ENCODE assay signal across 18 mouse cellular contexts in the genomic region with DNA sequence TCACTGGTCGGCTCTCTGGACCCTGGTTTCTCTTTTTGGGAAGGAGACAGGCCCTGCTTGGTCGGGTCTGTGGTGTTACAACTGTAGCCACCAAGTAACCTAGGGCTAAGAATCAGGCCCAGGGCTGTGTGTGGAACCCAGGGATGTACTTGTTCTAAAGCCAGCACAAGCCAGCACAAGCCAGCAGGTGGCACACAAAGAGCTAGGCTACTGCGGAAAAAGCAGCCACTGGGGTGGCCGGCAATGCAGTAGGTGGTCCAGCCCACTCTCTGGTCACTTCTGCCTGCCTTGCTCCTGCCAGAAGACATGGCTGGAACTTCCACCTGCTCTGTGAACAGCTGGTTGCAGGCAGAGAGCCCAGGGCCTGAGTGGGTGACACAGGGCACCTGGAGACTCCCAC. TPM values are rescaled to one million over a fixed set of nuclear protein-coding genes. Genes with fewer than 3 reads are reported as not detected.
DNase-seq lines count a peak whose midpoint lies in the region; ATAC-seq and TF ChIP-seq lines count a peak whose summit lies in the region.
"Had no signal": no experiment of that assay in that cellular context is flagged by ENCODE, and none has a peak within 500 bp of the region (broad histone marks: within the 10 kb centered on the region; RNA-seq: fewer than 3 reads in every experiment).

No protein-coding gene starts in this region.

- ATAC-seq in hindbrain, embryonic 15.5 days (ENCODE audit: low FRiP score, low read depth): no peak
- ATAC-seq in hindbrain, embryonic 13.5 days (ENCODE audit: low FRiP score): no peak
- ATAC-seq in midbrain, embryonic 14.5 days (ENCODE audit: low FRiP score, low TSS enrichment): no peak
- ATAC-seq in midbrain, embryonic 11.5 days (ENCODE audit: low FRiP score): no peak
- no peak for ATAC-seq in midbrain, postnatal 0 days (ENCODE audit: low FRiP score)
- ATAC-seq: lung, postnatal 0 days had no signal

- H3K36me3 ChIP-seq in hindbrain, embryonic 15.5 days: no peaks in the 10 kb centered on the region
- H3K36me3 ChIP-seq in hindbrain, embryonic 13.5 days: no peaks in the 10 kb centered on the region
- H3K36me3 ChIP-seq in midbrain, embryonic 14.5 days (ENCODE audit: control insufficient read depth, insufficient read depth, low read length): no peaks in the 10 kb centered on the region
- no peaks in the 10 kb centered on the region for H3K36me3 ChIP-seq in midbrain, embryonic 11.5 days (ENCODE audit: control insufficient read depth, insufficient read depth, low read length)
- H3K36me3 ChIP-seq in midbrain, postnatal 0 days (ENCODE audit: insufficient read depth, low read length): no peaks in the 10 kb centered on the region
- H3K36me3 ChIP-seq: midbrain, embryonic 12.5 days had no signal

- H3K4me1 ChIP-seq in hindbrain, embryonic 15.5 days (replicated peaks): peaks cover 27% of the 10 kb centered on the region
- peaks cover 27% of the 10 kb centered on the region for H3K4me1 ChIP-seq in hindbrain, embryonic 13.5 days (replicated peaks)
- 0 out of 2 replicates have a peak, but pooled peaks cover 12% of the 10 kb centered on the region for H3K4me1 ChIP-seq in midbrain, embryonic 14.5 days (ENCODE audit: control insufficient read depth, insufficient read depth, low read length)
- no peaks in the 10 kb centered on the region for H3K4me1 ChIP-seq in midbrain, embryonic 11.5 days (ENCODE audit: control insufficient read depth, insufficient read depth, low read length)
- peaks cover 9% of the 10 kb centered on the region; the same call in 1 of the 2 replicates for H3K4me1 ChIP-seq in midbrain, postnatal 0 days (ENCODE audit: insufficient read depth, low read length)

- H3K27me3 ChIP-seq in hindbrain, embryonic 15.5 days: no peaks in the 10 kb centered on the region
- peaks cover 23% of the 10 kb centered on the region for H3K27me3 ChIP-seq in hindbrain, embryonic 13.5 days
- no peaks in the 10 kb centered on the region for H3K27me3 ChIP-seq in midbrain, embryonic 14.5 days (ENCODE audit: control insufficient read depth, insufficient read depth, low read length)
- H3K27me3 ChIP-seq in midbrain, embryonic 11.5 days (ENCODE audit: control insufficient read depth, insufficient read depth, low read length): no peaks in the 10 kb centered on the region
- 0 out of 2 replicates have a peak, but pooled peaks cover 5% of the 10 kb centered on the region for H3K27me3 ChIP-seq in midbrain, postnatal 0 days (ENCODE audit: insufficient read depth, low read length)

- no peak overlapping the region for H3K9ac ChIP-seq in hindbrain, embryonic 15.5 days
- no peak overlapping the region for H3K9ac ChIP-seq in hindbrain, embryonic 13.5 days
- H3K9ac ChIP-seq in midbrain, embryonic 14.5 days (replicated peaks; ENCODE audit: low read length): no peak overlapping the region
- H3K9ac ChIP-seq in midbrain, embryonic 11.5 days (ENCODE audit: low read length): no peak overlapping the region
- no peak overlapping the region for H3K9ac ChIP-seq in midbrain, postnatal 0 days (replicated peaks; ENCODE audit: low read length, poor library complexity, severe bottlenecking)
- H3K9ac ChIP-seq: midbrain, embryonic 12.5 days had no signal

- H3K9me3 ChIP-seq in hindbrain, embryonic 15.5 days: no peaks in the 10 kb centered on the region
- no peaks in the 10 kb centered on the region for H3K9me3 ChIP-seq in hindbrain, embryonic 13.5 days
- H3K9me3 ChIP-seq in midbrain, embryonic 14.5 days (ENCODE audit: control insufficient read depth, low read length): no peaks in the 10 kb centered on the region
- no peaks in the 10 kb centered on the region for H3K9me3 ChIP-seq in midbrain, embryonic 11.5 days (ENCODE audit: control insufficient read depth, low read length)
- H3K9me3 ChIP-seq in midbrain, postnatal 0 days (ENCODE audit: low read length): no peaks in the 10 kb centered on the region
- H3K9me3 ChIP-seq: midbrain, embryonic 12.5 days had no signal

- no peak overlapping the region for H3K4me3 ChIP-seq in hindbrain, embryonic 15.5 days
- H3K4me3 ChIP-seq in hindbrain, embryonic 13.5 days: no peak overlapping the region
- no peak overlapping the region for H3K4me3 ChIP-seq in midbrain, embryonic 14.5 days (replicated peaks; ENCODE audit: low read depth, low read length)
- H3K4me3 ChIP-seq in midbrain, embryonic 11.5 days (ENCODE audit: low read depth, low read length): no peak overlapping the region
- no peak overlapping the region for H3K4me3 ChIP-seq in midbrain, postnatal 0 days (ENCODE audit: low read depth, low read length)
- H3K4me3 ChIP-seq: midbrain, embryonic 12.5 days had no signal

- H3K27ac ChIP-seq in hindbrain, embryonic 15.5 days (replicated peaks): no peak overlapping the region
- no peak overlapping the region for H3K27ac ChIP-seq in hindbrain, embryonic 13.5 days
- no peak overlapping the region for H3K27ac ChIP-seq in midbrain, embryonic 14.5 days (replicated peaks; ENCODE audit: low read depth, low read length)
- no peak overlapping the region for H3K27ac ChIP-seq in midbrain, embryonic 11.5 days (ENCODE audit: low read depth, low read length)
- no peak overlapping the region for H3K27ac ChIP-seq in midbrain, postnatal 0 days (ENCODE audit: low read depth, low read length)
- H3K27ac ChIP-seq: midbrain, embryonic 12.5 days had no signal

- peak; percentile 56 for DNase-seq in midbrain, embryonic 14.5 days
- no peak for DNase-seq in midbrain, embryonic 11.5 days (ENCODE audit: low spot score, missing footprints)
- DNase-seq in embryo, embryonic 10 days (ENCODE audit: low spot score): peak; percentile 45
- peak; percentile 60 for DNase-seq in midbrain, postnatal 0 days (ENCODE audit: low spot score)
- DNase-seq in thymus, postnatal 0 days (ENCODE audit: low spot score): no peak
- DNase-seq in gastrocnemius, postnatal 4 days (ENCODE audit: low spot score in 2 of 2): no peak
- DNase-seq: cerebellum, adult 9-11 months; heart, postnatal 14 days; kidney, adult 8-10 months; liver; right cerebral cortex, postnatal 14 days; thymus, postnatal 36 days had no signal

- peak overlapping the region; percentile 18; the same call in 1 of the 2 replicates for H3K4me2 ChIP-seq in hindbrain, embryonic 15.5 days
- H3K4me2 ChIP-seq in hindbrain, embryonic 13.5 days: no peak overlapping the region
- H3K4me2 ChIP-seq in midbrain, embryonic 14.5 days (ENCODE audit: low read length): no peak overlapping the region
- no peak overlapping the region for H3K4me2 ChIP-seq in midbrain, embryonic 11.5 days
- H3K4me2 ChIP-seq in midbrain, postnatal 0 days (ENCODE audit: low read depth, low read length, poor library complexity, severe bottlenecking): no peak overlapping the region
- H3K4me2 ChIP-seq: midbrain, embryonic 12.5 days had no signal

- 45% methylated on average over 4 of the region's 4 CpGs for WGBS in hindbrain, embryonic 15.5 days
- 38% methylated on average over 4 of the region's 4 CpGs for WGBS in hindbrain, embryonic 13.5 days
- 41% methylated on average over 4 of the region's 4 CpGs for WGBS in midbrain, embryonic 14.5 days
- WGBS in midbrain, embryonic 11.5 days: 43% methylated on average over 4 of the region's 4 CpGs
- WGBS in midbrain, postnatal 0 days: 33% methylated on average over 4 of the region's 4 CpGs

- TF ChIP-seq CTCF in midbrain, postnatal 0 days (IDR thresholded peaks at IDR 0.05): peak; percentile 71

RNA-seq across cellular contexts. Expression of gene Otof, which starts 1.6 kb away (rescaled TPM):
- 6.8 and 7.9 TPM in 2 replicates for polyA plus RNA-seq in hindbrain, embryonic 15.5 days (2015; fragmentation: Nextera tagmentation; extraction: Ambion mirVana)
- 1.9 and 2.2 TPM in 2 replicates for polyA plus RNA-seq in hindbrain, embryonic 13.5 days (2015; fragmentation: Nextera tagmentation; extraction: Ambion mirVana)
- 2.7 and 3.3 TPM in 2 replicates for polyA plus RNA-seq in midbrain, embryonic 14.5 days (2014; fragmentation: Nextera tagmentation; extraction: Ambion mirVana)
- 0.25 and 0.59 TPM in 2 replicates for polyA plus RNA-seq in midbrain, embryonic 11.5 days (2014; fragmentation: Nextera tagmentation; extraction: Ambion mirVana)
- total RNA-seq in midbrain, postnatal 0 days (2014; rRNA removed): 6.1 and 9.9 TPM in 2 replicates
- 4.7 and 4.9 TPM in 2 replicates for polyA plus RNA-seq in midbrain, postnatal 0 days (2015; fragmentation: Nextera tagmentation; extraction: Ambion mirVana)
- polyA plus RNA-seq in thymus, postnatal 0 days (2015; fragmentation: Nextera tagmentation; extraction: Ambion mirVana): 0.16 and 0.17 TPM in 2 replicates
- 1 to 10 TPM; 1.2 to 1.7 TPM for total RNA-seq in gastrocnemius, postnatal 4 days (2021)
- total RNA-seq: heart, postnatal 14 days; neutrophil, adult 5-6 weeks had no signal
- polyA plus RNA-seq: C2C12 had no signal

RNA-seq across cellular contexts. Expression of gene 1700001C02Rik, which starts 5.7 kb away (rescaled TPM):
- 1.5 and 1.6 TPM in 2 replicates for polyA plus RNA-seq in hindbrain, embryonic 15.5 days (2015; fragmentation: Nextera tagmentation; extraction: Ambion mirVana)
- polyA plus RNA-seq in hindbrain, embryonic 13.5 days (2015; fragmentation: Nextera tagmentation; extraction: Ambion mirVana): 1.1 and 1.7 TPM in 2 replicates
- polyA plus RNA-seq in midbrain, embryonic 14.5 days (2014; fragmentation: Nextera tagmentation; extraction: Ambion mirVana): 0.41 and 1.2 TPM in 2 replicates
- polyA plus RNA-seq in midbrain, embryonic 11.5 days (2014; fragmentation: Nextera tagmentation; extraction: Ambion mirVana): not detected in 2 replicates
- total RNA-seq in midbrain, postnatal 0 days (2014; rRNA removed): 1.4 and 1.6 TPM in 2 replicates
- 2.9 and 3.4 TPM in 2 replicates for polyA plus RNA-seq in midbrain, postnatal 0 days (2015; fragmentation: Nextera tagmentation; extraction: Ambion mirVana)
- polyA plus RNA-seq in thymus, postnatal 0 days (2015; fragmentation: Nextera tagmentation; extraction: Ambion mirVana): 0.66 and 1.4 TPM in 2 replicates
- not detected for total RNA-seq in gastrocnemius, postnatal 4 days (2021)
- total RNA-seq: heart, postnatal 14 days; neutrophil, adult 5-6 weeks had no signal
- polyA plus RNA-seq: C2C12; midbrain, embryonic 12.5 days had no signal

Comparison
In these comparisons a context has a peak if more than half of its experiments do, and no peak if none do; other contexts are left out.
1. DNase-seq: peak in midbrain, embryonic 14.5 days (single experiment), embryo, embryonic 10 days (single experiment) and midbrain, postnatal 0 days (single experiment); none in midbrain, embryonic 11.5 days (single experiment), thymus, postnatal 0 days (single experiment) and gastrocnemius, postnatal 4 days (0 of 2).